Mouse (Mus musculus) brain, embryonic 14.5 days (tissue): ENCODE measurements around the gene Mpg.

Experiments
- CTCF ChIP-seq: fragments of 200-500 bp; IDR thresholded peaks from 2 replicates; pipeline ENCODE4 v1.5.1; 2012; ENCODE audit warnings: inconsistent platforms, mild to moderate bottlenecking, moderate library complexity, borderline replicate concordance; ENCODE audit not compliant: insufficient read depth, insufficient read length; ENCODE audit errors: extremely low read depth
- POLR2A ChIP-seq: fragments of 200-500 bp; IDR thresholded peaks from 2 replicates; pipeline ENCODE4 v1.6.1; 2012; ENCODE audit warnings: mild to moderate bottlenecking, inconsistent platforms, borderline replicate concordance; ENCODE audit not compliant: poor library complexity, insufficient read depth, insufficient read length, severe bottlenecking; ENCODE audit errors: extremely low read depth

GRCm38 (mm10) chr11:32281416-32282144 is 55.3 kb downstream of the Mpg start:
- no peak for TF ChIP-seq POLR2A
- no peak for TF ChIP-seq CTCF
